Mouse (Mus musculus) heart, embryonic 11.5 days (tissue): ENCODE measurements around the gene Hist1h2ak. TPM values are rescaled to one million over a fixed set of nuclear protein-coding genes. Genes with fewer than 3 reads are reported as not detected.
A peak's percentile ranks its signal among the peaks of the same experiment; 100 is the strongest.
"Not testable (repeated sequence)": the region's sequence is repeated elsewhere in the genome, so short reads cannot be mapped to it uniquely, and the experiment has no call there.

Experiments used
- ATAC-seq: fragments of 200-750 bp; cut with Nextera tagmentation; replicated peaks from 2 replicates; pipeline ENCODE4 v1.8.0; 2017; ENCODE audit warnings: moderate library complexity; ENCODE audit not compliant: insufficient number of reproducible peaks, low FRiP score, low TSS enrichment
- H3K27ac ChIP-seq: fragments of 300-500 bp; sonication (generic); 2 replicates; pipeline ENCODE4 v1.5.1; 2014; ENCODE audit warnings: mild to moderate bottlenecking, low read depth, low read length
- H3K27me3 ChIP-seq: fragments of 300-500 bp; sonication (generic); 2 replicates; pipeline ENCODE4 v1.6.1; 2014; ENCODE audit warnings: mild to moderate bottlenecking, low read length, mixed read lengths; ENCODE audit not compliant: control insufficient read depth, insufficient read depth
- H3K36me3 ChIP-seq: fragments of 300-500 bp; sonication (generic); 2 replicates; pipeline ENCODE4 v1.6.1; 2014; ENCODE audit warnings: mild to moderate bottlenecking, low read length, moderate library complexity, mixed read lengths; ENCODE audit not compliant: control insufficient read depth, insufficient read depth
- H3K4me1 ChIP-seq: fragments of 300-500 bp; sonication (generic); 2 replicates; pipeline ENCODE4 v1.6.1; 2014; ENCODE audit warnings: low read length; ENCODE audit not compliant: control insufficient read depth, insufficient read depth
- H3K4me2 ChIP-seq: fragments of 300-500 bp; sonication (generic); 2 replicates; pipeline ENCODE4 v1.6.1; 2014; ENCODE audit warnings: mild to moderate bottlenecking, moderate library complexity
- H3K4me3 ChIP-seq: fragments of 300-500 bp; sonication (generic); 2 replicates; pipeline ENCODE4 v1.5.1; 2014; ENCODE audit warnings: low read depth, low read length
- H3K9ac ChIP-seq: fragments of 300-500 bp; sonication (generic); 2 replicates; pipeline ENCODE4 v1.6.1; 2014; ENCODE audit warnings: mild to moderate bottlenecking, low read depth, low read length, moderate library complexity
- H3K9me3 ChIP-seq: fragments of 300-500 bp; sonication (generic); replicated peaks from 2 replicates; pipeline ENCODE4 v1.6.1; 2016; ENCODE audit warnings: low read length; ENCODE audit not compliant: control insufficient read depth
- WGBS: fragments of 180-500 bp; shearing (Covaris S2); extraction: QIAGEN DNeasy Blood & Tissue Kit; methylation state at CpG from one replicate; pipeline ENCODE4 v1.1.7; 2014; ENCODE audit not compliant: insufficient replicate concordance; 5-methylcytosine and 5-hydroxymethylcytosine counted together
- polyA plus RNA-seq: library from polyadenylated mRNA; unstranded; fragments of >200 nt; fragmentation: Nextera tagmentation; extraction: Ambion mirVana; gene quantifications from 2 replicates; pipeline ENCODE4 v1.2.1, GENCODE M21; 2014

The Hist1h2ak gene
- polyA plus RNA-seq, 1 experiment from 2014 or later, result 3.1 TPM

- 71% methylated on average over 4 of the region's 4 CpGs for WGBS
- no peaks in the 10 kb centered on the region for H3K36me3 ChIP-seq
- no peaks in the 10 kb centered on the region for H3K9me3 ChIP-seq
- H3K4me3 ChIP-seq, result peak overlapping the region; percentile 32
- no peaks in the 10 kb centered on the region for H3K27me3 ChIP-seq
- peaks cover 13% of the 10 kb centered on the region for H3K4me1 ChIP-seq
- H3K4me2 ChIP-seq, result peak overlapping the region; percentile 58
- no peak for ATAC-seq
- H3K27ac ChIP-seq, result peak overlapping the region; percentile 67
- peak overlapping the region; percentile 74 for H3K9ac ChIP-seq
Observed at GRCm38 (mm10) chr13:21718381-21719080, 35.1 kb downstream of the Hist1h2ak start.

- H3K4me1 ChIP-seq, result peaks cover 13% of the 10 kb centered on the region
- peak within 1 kb of the TSS; percentile 87 for H3K4me2 ChIP-seq
- H3K9ac ChIP-seq, result peak within 1 kb of the TSS; percentile 85
- WGBS, result 1% methylated on average over 24 of the region's 56 CpGs
- H3K27ac ChIP-seq, result peak within 1 kb of the TSS; percentile 96
- H3K36me3 ChIP-seq, H3K27me3 ChIP-seq, H3K9me3 ChIP-seq: not testable (repeated sequence)
- 0 out of 2 replicates have a peak, but pooled peaks have one; percentile 26 for ATAC-seq
- peak within 1 kb of the TSS; percentile 49 for H3K4me3 ChIP-seq
Observed at GRCm38 (mm10) chr13:21717397-21718357, 36.0 kb downstream of the Hist1h2ak start, which contains the start of gene Hist1h3h. Hist1h3h (plus strand) TSS chr13:21717659.

GRCm38 (mm10) chr13:21716540-21717391 lies 36.9 kb downstream of the Hist1h2ak start:
- H3K4me2 ChIP-seq, result peak overlapping the region; percentile 87
- peak overlapping the region; percentile 96 for H3K27ac ChIP-seq
- not testable (repeated sequence) for H3K36me3 ChIP-seq, H3K27me3 ChIP-seq, H3K9me3 ChIP-seq
- under 1% methylated on average over 9 of the region's 38 CpGs for WGBS
- H3K4me1 ChIP-seq, result peaks cover 13% of the 10 kb centered on the region
- 0 out of 2 replicates have a peak, but pooled peaks have one; percentile 6 for ATAC-seq
- H3K9ac ChIP-seq, result peak overlapping the region; percentile 85
- H3K4me3 ChIP-seq, result peak overlapping the region; percentile 49

GRCm38 (mm10) chr13:21715864-21716539 lies 37.6 kb downstream of the Hist1h2ak start, which contains the start of the genes Hist1h2bl and Hist1h2ai:
Hist1h2bl (minus strand) TSS chr13:21716143.
Hist1h2ai (plus strand) TSS chr13:21716422.
- not testable (repeated sequence) for H3K9me3 ChIP-seq, H3K27me3 ChIP-seq, H3K36me3 ChIP-seq
- ATAC-seq, result peak; percentile 90
- H3K9ac ChIP-seq, result peak within 1 kb of the TSS; percentile 85
- 0% methylated on average over 27 of the region's 50 CpGs for WGBS
- peak within 1 kb of the TSS; percentile 96 for H3K27ac ChIP-seq
- H3K4me2 ChIP-seq, result peak within 1 kb of the TSS; percentile 87
- H3K4me1 ChIP-seq, result peaks cover 11% of the 10 kb centered on the region
- H3K4me3 ChIP-seq, result peak within 1 kb of the TSS; percentile 49

GRCm38 (mm10) chr13:21715131-21715863 lies 38.3 kb downstream of the Hist1h2ak start:
- Histone ChIP-seq H3K9me3 (no peaks in the 10 kb centered on the region), H3K4me1 (peaks cover 7% of the 10 kb centered on the region), H3K9ac (peak overlapping the region; percentile 81), H3K4me3 (peak overlapping the region; percentile 49), H3K4me2 (peak overlapping the region; percentile 87), H3K27ac (peak overlapping the region; percentile 96), H3K27me3 (no peaks in the 10 kb centered on the region), H3K36me3 (no peaks in the 10 kb centered on the region)
- ATAC-seq, result no peak
- under 1% methylated on average over 22 of the region's 22 CpGs for WGBS

- H3K9me3 ChIP-seq, result no peaks in the 10 kb centered on the region
- peak overlapping the region; percentile 49 for H3K4me3 ChIP-seq
- ATAC-seq, result no peak
- H3K4me1 ChIP-seq, result peaks cover 5% of the 10 kb centered on the region
- under 1% methylated on average over 7 of the region's 7 CpGs for WGBS
- H3K27ac ChIP-seq, result peak overlapping the region; percentile 96
- H3K36me3 ChIP-seq, result no peaks in the 10 kb centered on the region
- H3K4me2 ChIP-seq, result peak overlapping the region; percentile 87
- no peaks in the 10 kb centered on the region for H3K27me3 ChIP-seq
- H3K9ac ChIP-seq, result peak overlapping the region; percentile 81
Observed at GRCm38 (mm10) chr13:21714725-21715124, 38.9 kb downstream of the Hist1h2ak start.

GRCm38 (mm10) chr13:21711698-21712097 lies 41.9 kb downstream of the Hist1h2ak start:
- ATAC-seq, result no peak
- Histone ChIP-seq H3K4me3 (peak overlapping the region; percentile 76), H3K9ac (peak overlapping the region; percentile 71; the same call in 1 of the 2 replicates), H3K4me1 (peaks cover 5% of the 10 kb centered on the region), H3K36me3 (no peaks in the 10 kb centered on the region), H3K27me3 (no peaks in the 10 kb centered on the region), H3K27ac (no peak overlapping the region), H3K9me3 (no peaks in the 10 kb centered on the region), H3K4me2 (peak overlapping the region; percentile 76)
- 29% methylated on average over 4 of the region's 4 CpGs for WGBS
